Mouse (Mus musculus) heart, adult 2 months (tissue): ENCODE data around the gene C2cd5. TPM values are rescaled to one million over a fixed set of nuclear protein-coding genes. Genes with fewer than 3 reads are reported as not detected.

Source experiments
- DNase-seq, 2 experiments: peaks; one replicate each; pipeline ENCODE4 v3.0.0; 2021
- H3K27ac ChIP-seq: fragments of 200-600 bp; 2 replicates; pipeline ENCODE4 v1.8.1; 2022
- H3K27me3 ChIP-seq: fragments of 200-500 bp; 2 replicates; pipeline ENCODE4 v1.6.1; 2012; ENCODE audit warnings: mild to moderate bottlenecking, low read length, inconsistent platforms, mixed read lengths; ENCODE audit not compliant: control insufficient read depth, insufficient read depth
- H3K36me3 ChIP-seq: fragments of 200-500 bp; 2 replicates; pipeline ENCODE4 v1.6.1; 2012; ENCODE audit warnings: low read length, inconsistent platforms; ENCODE audit not compliant: control insufficient read depth, insufficient read depth
- H3K4me1 ChIP-seq: fragments of 200-500 bp; 2 replicates; pipeline ENCODE4 v1.6.1; 2011; ENCODE audit warnings: low read length; ENCODE audit not compliant: control insufficient read depth, insufficient read depth
- H3K4me3 ChIP-seq: fragments of 200-600 bp; 2 replicates; pipeline ENCODE4 v1.8.1; 2022
- H3K79me2 ChIP-seq: fragments of 200-500 bp; replicated peaks from 2 replicates; pipeline ENCODE4 v1.6.1; 2012; ENCODE audit warnings: mild to moderate bottlenecking, inconsistent platforms, low read length, moderate library complexity, mixed read lengths; ENCODE audit not compliant: control insufficient read depth, insufficient read depth
- H3K9ac ChIP-seq: fragments of 200-500 bp; 2 replicates; pipeline ENCODE4 v1.6.1; 2012; ENCODE audit warnings: low read depth, mild to moderate bottlenecking, control low read depth, inconsistent platforms, low read length, mixed read lengths
- CTCF ChIP-seq: fragments of 200-600 bp; IDR thresholded peaks from 2 replicates; pipeline ENCODE4 v1.8.1; 2022; ENCODE audit warnings: antibody characterized with exemption, mild to moderate bottlenecking, moderate library complexity
- EP300 ChIP-seq: fragments of 200-500 bp; IDR thresholded peaks from 2 replicates; pipeline ENCODE4 v1.6.1; 2011; ENCODE audit warnings: low read depth, low read length, control low read depth; ENCODE audit not compliant: insufficient read depth
- POLR2A ChIP-seq: fragments of 200-500 bp; IDR thresholded peaks from 2 replicates; pipeline ENCODE4 v1.6.1; 2011; ENCODE audit warnings: mild to moderate bottlenecking, low read depth, low read length, control low read depth; ENCODE audit not compliant: insufficient read depth
- WGBS: fragments of 180-500 bp; shearing (Covaris S2); methylation state at CpG from one replicate; pipeline ENCODE4 v1.1.7; 2018; 5-methylcytosine and 5-hydroxymethylcytosine counted together
- intact Hi-C: fragments of 180-260 bp; cut with DNase I; formaldehyde crosslinking; loops from one replicate; pipeline ENCODE4 v1.15.1; 2025
- polyA plus RNA-seq: library from polyadenylated mRNA; depleted of rRNA; stranded (reverse); fragments of >200 nt; gene quantifications from 2 replicates; pipeline ENCODE4 v1.2.3, GENCODE M21; 2012
- total RNA-seq, 2 experiments: library from RNA; stranded (reverse); gene quantifications; 2 replicates each; pipeline ENCODE4 v1.2.3; 2021

C2cd5 gene
- total and polyA plus RNA-seq, 3 experiments = 8.6 to 10.7 (median 9.9) TPM

DNA sequence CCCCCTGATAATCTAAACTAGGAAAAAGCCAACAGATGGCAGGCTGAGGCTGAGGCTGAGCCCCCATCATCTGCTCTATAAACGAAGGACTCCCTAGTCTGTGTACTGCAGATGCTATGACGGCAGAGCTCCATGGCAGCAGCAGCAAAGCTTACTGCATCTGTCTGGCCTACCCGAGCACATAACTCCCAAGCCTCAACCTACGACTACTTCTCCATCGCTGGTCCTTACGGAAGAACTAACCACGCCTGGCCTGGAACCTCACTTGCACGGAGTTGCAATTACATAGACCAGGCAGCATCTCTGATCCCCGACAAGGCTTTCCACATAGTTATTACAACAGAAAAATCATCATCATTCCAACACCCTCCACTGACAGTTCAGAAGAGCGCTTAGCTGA, 23.5 kb downstream of the C2cd5 start:
- Histone ChIP-seq H3K4me3 (no peak overlapping the region), H3K9ac (no peak overlapping the region), H3K79me2 (no peaks in the 10 kb centered on the region), H3K27me3 (no peaks in the 10 kb centered on the region), H3K27ac (no peak overlapping the region), H3K4me1 (no peaks in the 10 kb centered on the region; the same call in 1 of the 2 replicates), H3K36me3 (peaks cover 4% of the 10 kb centered on the region)
- WGBS = 73% methylated on average over 10 of the region's 10 CpGs
- no peak for TF ChIP-seq CTCF
- no peak for TF ChIP-seq EP300
- TF ChIP-seq POLR2A = no peak
- DNase-seq = no peak
- intact Hi-C loops = no loop called here

DNA sequence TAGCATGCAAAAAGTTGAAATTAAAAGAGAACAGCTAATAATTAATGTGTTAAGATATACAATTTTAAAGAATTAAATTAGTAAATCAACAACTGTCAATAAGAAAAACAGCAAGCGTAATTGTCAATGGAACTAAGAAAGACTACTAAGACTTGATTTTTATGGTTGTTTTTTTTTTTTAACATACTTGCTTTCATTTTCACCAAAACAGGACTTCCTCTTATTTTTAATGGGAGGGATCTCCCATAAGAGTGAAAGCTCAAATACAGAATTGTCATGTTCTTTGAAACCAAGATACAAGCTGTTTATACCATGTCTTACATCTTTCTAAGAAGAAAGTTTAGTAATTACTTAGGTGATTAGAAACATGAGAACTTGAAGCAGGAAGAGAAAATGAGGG, 26.0 kb downstream of the C2cd5 start:
- Histone ChIP-seq H3K4me1 (no peaks in the 10 kb centered on the region; the same call in 1 of the 2 replicates), H3K27me3 (no peaks in the 10 kb centered on the region), H3K36me3 (peaks cover 4% of the 10 kb centered on the region), H3K9ac (no peak overlapping the region), H3K4me3 (no peak overlapping the region), H3K79me2 (no peaks in the 10 kb centered on the region), H3K27ac (no peak overlapping the region)
- TF ChIP-seq CTCF (no peak), POLR2A (no peak), EP300 (no peak)
- intact Hi-C loops = no loop called here
- WGBS = 89% methylated on average over 1 of the region's 1 CpGs
- no peak for DNase-seq

DNA sequence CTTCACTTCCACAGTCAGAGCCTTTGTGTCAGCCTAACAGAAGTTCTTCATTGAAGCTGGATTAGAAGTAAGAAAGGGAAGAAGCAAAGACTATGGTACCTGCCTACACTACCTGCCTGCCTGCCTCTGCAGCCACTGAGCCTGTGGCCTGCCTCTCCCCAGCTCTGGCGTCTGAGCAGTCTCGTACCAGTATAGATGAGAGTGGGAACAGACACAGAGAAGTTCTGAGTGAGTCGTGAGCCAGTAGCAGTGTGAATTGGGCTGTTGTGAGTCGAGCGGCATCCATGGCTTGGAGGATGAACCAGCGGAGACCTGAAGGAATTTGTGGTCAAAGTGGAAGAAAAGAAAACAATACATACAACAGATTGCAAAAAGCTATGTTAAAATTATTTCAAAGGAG, 26.5 kb downstream of the C2cd5 start:
- peaks cover 4% of the 10 kb centered on the region for H3K36me3 ChIP-seq
- intact Hi-C loops = no loop called here
- H3K79me2 ChIP-seq = no peaks in the 10 kb centered on the region
- DNase-seq = no peak
- TF ChIP-seq POLR2A = no peak
- no peaks in the 10 kb centered on the region; the same call in 1 of the 2 replicates for H3K4me1 ChIP-seq
- H3K27me3 ChIP-seq = no peaks in the 10 kb centered on the region
- no peak overlapping the region for H3K27ac ChIP-seq
- 89% methylated on average over 6 of the region's 6 CpGs for WGBS
- H3K4me3 ChIP-seq = no peak overlapping the region
- H3K9ac ChIP-seq = no peak overlapping the region

DNA sequence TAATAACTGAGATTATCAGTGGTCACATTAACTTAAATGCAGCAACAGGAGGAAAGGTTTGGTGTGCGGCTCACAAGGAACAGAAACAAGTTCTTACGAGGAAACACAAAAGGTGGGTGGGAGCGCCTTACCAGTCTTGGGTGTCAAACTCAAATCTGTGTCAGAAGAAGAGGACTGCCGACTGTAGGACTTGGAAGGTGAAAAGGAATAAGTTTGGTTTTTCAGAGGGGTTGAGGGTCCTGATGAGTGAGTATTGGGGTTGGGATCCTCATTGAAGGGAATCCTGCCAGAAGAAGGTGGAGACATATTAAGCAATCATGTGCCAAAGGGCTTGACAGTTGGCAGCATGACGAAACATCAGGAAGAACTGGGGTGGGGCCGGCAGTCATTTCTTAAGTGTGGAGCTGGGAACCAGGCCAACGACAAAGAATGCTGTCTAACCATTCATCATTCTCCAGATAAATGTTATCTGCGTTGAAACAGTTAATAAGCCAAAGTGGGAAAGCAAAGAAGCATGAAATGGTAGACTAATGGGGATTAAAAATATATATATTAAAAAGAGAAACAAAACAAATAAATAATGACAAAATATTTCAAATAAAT, 27.4 kb downstream of the C2cd5 start:
- intact Hi-C loops = no loop called here
- Histone ChIP-seq H3K4me3 (no peak overlapping the region), H3K9ac (no peak overlapping the region), H3K36me3 (peaks cover 4% of the 10 kb centered on the region), H3K79me2 (no peaks in the 10 kb centered on the region), H3K27ac (no peak overlapping the region), H3K4me1 (no peaks in the 10 kb centered on the region; the same call in 1 of the 2 replicates), H3K27me3 (no peaks in the 10 kb centered on the region)
- no peak for TF ChIP-seq EP300
- no peak for TF ChIP-seq CTCF
- TF ChIP-seq POLR2A = no peak
- DNase-seq = peak in 1 of 2 experiments; percentile 45
- 45% methylated on average over 8 of the region's 8 CpGs for WGBS

DNA sequence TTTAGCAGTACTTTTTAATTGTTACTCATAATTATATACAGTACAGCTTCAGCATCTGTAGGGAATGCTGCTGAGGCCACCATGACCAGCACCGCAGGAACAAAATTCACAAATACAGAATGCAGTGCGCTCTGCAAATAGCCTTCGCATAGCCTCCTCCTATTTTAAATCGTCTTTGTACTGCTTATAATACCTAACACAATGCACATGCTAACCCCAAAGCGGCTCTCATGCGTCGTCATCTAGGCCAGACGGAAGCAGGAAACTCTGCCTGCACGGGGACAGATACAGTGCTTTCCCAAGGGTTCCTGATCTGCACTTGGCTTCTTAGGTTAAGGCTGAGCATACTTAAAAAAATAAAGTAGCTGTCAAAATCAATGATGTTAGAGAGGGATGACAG, 29.2 kb downstream of the C2cd5 start:
- TF ChIP-seq POLR2A = no peak
- no peak for TF ChIP-seq EP300
- TF ChIP-seq CTCF = no peak
- no peak overlapping the region for H3K4me3 ChIP-seq
- H3K27me3 ChIP-seq = no peaks in the 10 kb centered on the region
- WGBS = 58% methylated on average over 9 of the region's 9 CpGs
- no peak for DNase-seq
- H3K36me3 ChIP-seq = peaks cover 4% of the 10 kb centered on the region
- no peak overlapping the region for H3K9ac ChIP-seq
- intact Hi-C loops = no loop called here
- H3K4me1 ChIP-seq = no peaks in the 10 kb centered on the region; the same call in 1 of the 2 replicates
- H3K79me2 ChIP-seq = no peaks in the 10 kb centered on the region
- no peak overlapping the region for H3K27ac ChIP-seq

DNA sequence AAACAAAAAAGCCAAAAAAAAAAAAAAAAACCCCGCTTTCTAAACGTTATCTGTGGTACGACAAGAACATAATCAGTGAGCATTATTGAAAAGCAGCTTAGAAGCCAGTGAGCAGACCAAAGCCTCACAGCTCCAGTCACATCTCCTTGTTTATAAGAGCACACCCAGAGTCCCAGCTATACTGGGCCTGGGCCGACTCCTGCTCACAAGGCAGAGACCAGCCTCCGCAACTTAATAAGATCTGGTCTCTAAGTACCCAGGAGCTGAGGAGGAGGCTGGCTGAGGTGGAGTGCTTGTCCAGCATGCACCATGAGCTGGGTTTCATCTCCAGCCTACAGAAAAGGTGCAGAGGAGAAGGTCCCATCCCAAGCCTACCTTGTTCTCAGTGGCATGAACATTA, 29.9 kb downstream of the C2cd5 start:
- Histone ChIP-seq H3K79me2 (no peaks in the 10 kb centered on the region), H3K27me3 (no peaks in the 10 kb centered on the region), H3K36me3 (peaks cover 4% of the 10 kb centered on the region), H3K4me3 (no peak overlapping the region), H3K4me1 (no peaks in the 10 kb centered on the region; the same call in 1 of the 2 replicates), H3K9ac (no peak overlapping the region), H3K27ac (no peak overlapping the region)
- TF ChIP-seq CTCF (no peak), EP300 (no peak), POLR2A (no peak)
- 81% methylated on average over 5 of the region's 5 CpGs for WGBS
- intact Hi-C loops = no loop called here
- no peak for DNase-seq
